Mouse (Mus musculus) intestine, embryonic 14.5 days (tissue): ENCODE results near the gene Mzf1. TPM values are rescaled to one million over a fixed set of nuclear protein-coding genes. Genes with fewer than 3 reads are reported as not detected.

Experiments used
- ATAC-seq: fragments of 200-750 bp; cut with Nextera tagmentation; replicated peaks from 2 replicates; pipeline ENCODE4 v1.8.0; 2017; ENCODE audit warnings: low read depth, moderate number of reproducible peaks, moderate TSS enrichment, moderate library complexity; ENCODE audit not compliant: low FRiP score, low TSS enrichment
- DNase-seq: peaks from one replicate; pipeline ENCODE4 v3.0.0-alpha.2; 2018; ENCODE audit warnings: low spot score
- H3K27ac ChIP-seq: fragments of 300-500 bp; sonication (generic); 2 replicates; pipeline ENCODE4 v1.5.1; 2014; ENCODE audit warnings: low read depth, mild to moderate bottlenecking, control low read depth
- H3K27me3 ChIP-seq: fragments of 300-500 bp; sonication (generic); replicated peaks from 2 replicates; pipeline ENCODE4 v1.6.1; 2014; ENCODE audit warnings: low read length, control low read depth; ENCODE audit not compliant: control insufficient read depth, insufficient read depth
- H3K36me3 ChIP-seq: fragments of 300-500 bp; sonication (generic); 2 replicates; pipeline ENCODE4 v1.6.1; 2014; ENCODE audit warnings: low read length, control low read depth; ENCODE audit not compliant: control insufficient read depth, insufficient read depth
- H3K4me1 ChIP-seq: fragments of 300-500 bp; sonication (generic); replicated peaks from 2 replicates; pipeline ENCODE4 v1.6.1; 2014; ENCODE audit warnings: low read length, control low read depth, mixed read lengths; ENCODE audit not compliant: control insufficient read depth, insufficient read depth
- H3K4me2 ChIP-seq: fragments of 300-500 bp; sonication (generic); 2 replicates; pipeline ENCODE4 v1.6.1; 2014; ENCODE audit warnings: low read length
- H3K4me3 ChIP-seq: fragments of 300-500 bp; sonication (generic); 2 replicates; pipeline ENCODE4 v1.5.1; 2014; ENCODE audit warnings: low read depth, low read length, control low read depth, mixed read lengths
- H3K9ac ChIP-seq: fragments of 300-500 bp; sonication (generic); 2 replicates; pipeline ENCODE4 v1.6.1; 2014; ENCODE audit warnings: mild to moderate bottlenecking, low read length
- H3K9me3 ChIP-seq: fragments of 300-500 bp; sonication (generic); 2 replicates; pipeline ENCODE4 v1.6.1; 2016; ENCODE audit warnings: low read length, control low read depth; ENCODE audit not compliant: control insufficient read depth
- WGBS: fragments of 180-500 bp; shearing (Covaris S2); extraction: QIAGEN DNeasy Blood & Tissue Kit; methylation state at CpG from one replicate; pipeline ENCODE4 v1.1.7; 2014; 5-methylcytosine and 5-hydroxymethylcytosine counted together
- polyA plus RNA-seq: library from polyadenylated mRNA; unstranded; fragments of >200 nt; fragmentation: Nextera tagmentation; extraction: Ambion mirVana; gene quantifications from 2 replicates; pipeline ENCODE4 v1.2.1, GENCODE M21; 2014

Mzf1 gene
- polyA plus RNA-seq, 1 experiment from 2014 or later, result 2.7 TPM

- WGBS, result 89% methylated on average over 17 of the region's 17 CpGs
- no peaks in the 10 kb centered on the region for H3K9me3 ChIP-seq
- no peak overlapping the region for H3K9ac ChIP-seq
- H3K27me3 ChIP-seq, result no peaks in the 10 kb centered on the region
- no peak overlapping the region for H3K4me3 ChIP-seq
- peaks cover 30% of the 10 kb centered on the region for H3K36me3 ChIP-seq
- ATAC-seq (no peak), DNase-seq (no peak)
- H3K27ac ChIP-seq, result no peak overlapping the region
- no peak overlapping the region for H3K4me2 ChIP-seq
- peaks cover 4% of the 10 kb centered on the region; the same call in 1 of the 2 replicates for H3K4me1 ChIP-seq
Observed at GRCm38 (mm10) chr7:13006011-13006410, 48.6 kb downstream of the Mzf1 start.

GRCm38 (mm10) chr7:13003380-13003779 lies 51.2 kb downstream of the Mzf1 start:
- Histone ChIP-seq H3K9me3 (no peaks in the 10 kb centered on the region), H3K27me3 (no peaks in the 10 kb centered on the region), H3K4me1 (no peaks in the 10 kb centered on the region; the same call in 1 of the 2 replicates), H3K4me3 (no peak overlapping the region), H3K9ac (no peak overlapping the region), H3K27ac (no peak overlapping the region), H3K4me2 (no peak overlapping the region), H3K36me3 (peaks cover 30% of the 10 kb centered on the region)
- ATAC-seq, result no peak
- DNase-seq, result no peak
- 75% methylated on average over 5 of the region's 5 CpGs for WGBS

GRCm38 (mm10) chr7:13001584-13001983 lies 53.0 kb downstream of the Mzf1 start:
- Histone ChIP-seq H3K9me3 (no peaks in the 10 kb centered on the region), H3K27ac (no peak overlapping the region), H3K36me3 (peaks cover 19% of the 10 kb centered on the region), H3K9ac (no peak overlapping the region), H3K4me3 (no peak overlapping the region), H3K4me2 (no peak overlapping the region), H3K4me1 (no peaks in the 10 kb centered on the region), H3K27me3 (no peaks in the 10 kb centered on the region)
- WGBS, result 50% methylated on average over 1 of the region's 1 CpGs
- DNase-seq (no peak), ATAC-seq (no peak)

GRCm38 (mm10) chr7:12998851-12999250 lies 55.7 kb downstream of the Mzf1 start, which contains the start of gene Trim28:
Trim28 (plus strand) TSS chr7:12999114.
- H3K36me3 ChIP-seq, result no peaks in the 10 kb centered on the region
- H3K4me1 ChIP-seq, result no peaks in the 10 kb centered on the region
- H3K4me2 ChIP-seq, result no peak within 1 kb of the TSS
- no peak within 1 kb of the TSS for H3K27ac ChIP-seq
- DNase-seq (no peak), ATAC-seq (no peak)
- H3K4me3 ChIP-seq, result no peak within 1 kb of the TSS
- no peaks in the 10 kb centered on the region for H3K9me3 ChIP-seq
- 76% methylated on average over 3 of the region's 3 CpGs for WGBS
- no peaks in the 10 kb centered on the region for H3K27me3 ChIP-seq
- H3K9ac ChIP-seq, result no peak within 1 kb of the TSS

- ATAC-seq (no peak), DNase-seq (no peak)
- Histone ChIP-seq H3K4me2 (no peak within 1 kb of the TSS), H3K36me3 (no peaks in the 10 kb centered on the region), H3K4me3 (no peak within 1 kb of the TSS), H3K27me3 (no peaks in the 10 kb centered on the region), H3K9me3 (no peaks in the 10 kb centered on the region), H3K9ac (no peak within 1 kb of the TSS), H3K4me1 (no peaks in the 10 kb centered on the region), H3K27ac (no peak within 1 kb of the TSS)
- 77% methylated on average over 5 of the region's 5 CpGs for WGBS
Observed at GRCm38 (mm10) chr7:12998053-12998452, 56.5 kb downstream of the Mzf1 start, which contains the start of gene Slc27a5. Slc27a5 (minus strand) TSS chr7:12998192.

GRCm38 (mm10) chr7:12997230-12997629 lies 57.3 kb downstream of the Mzf1 start:
- no peak for DNase-seq
- no peaks in the 10 kb centered on the region for H3K36me3 ChIP-seq
- no peak for ATAC-seq
- no peaks in the 10 kb centered on the region for H3K27me3 ChIP-seq
- no peaks in the 10 kb centered on the region for H3K9me3 ChIP-seq
- no peaks in the 10 kb centered on the region for H3K4me1 ChIP-seq
- no peak overlapping the region for H3K4me3 ChIP-seq
- WGBS, result 73% methylated on average over 5 of the region's 5 CpGs
- H3K4me2 ChIP-seq, result no peak overlapping the region
- no peak overlapping the region for H3K9ac ChIP-seq
- no peak overlapping the region for H3K27ac ChIP-seq

- Histone ChIP-seq H3K4me2 (no peak overlapping the region), H3K27me3 (no peaks in the 10 kb centered on the region), H3K4me3 (no peak overlapping the region), H3K36me3 (no peaks in the 10 kb centered on the region), H3K9ac (no peak overlapping the region), H3K4me1 (no peaks in the 10 kb centered on the region), H3K9me3 (no peaks in the 10 kb centered on the region), H3K27ac (no peak overlapping the region)
- ATAC-seq (no peak), DNase-seq (no peak)
Observed at GRCm38 (mm10) chr7:12995862-12996261, 58.7 kb downstream of the Mzf1 start.

- 87% methylated on average over 10 of the region's 10 CpGs for WGBS
- Histone ChIP-seq H3K9me3 (no peaks in the 10 kb centered on the region), H3K4me2 (no peak overlapping the region), H3K27me3 (no peaks in the 10 kb centered on the region), H3K9ac (no peak overlapping the region), H3K36me3 (no peaks in the 10 kb centered on the region), H3K27ac (no peak overlapping the region), H3K4me1 (no peaks in the 10 kb centered on the region), H3K4me3 (no peak overlapping the region)
- ATAC-seq (no peak), DNase-seq (no peak)
Observed at GRCm38 (mm10) chr7:12993148-12993547, 61.4 kb downstream of the Mzf1 start.
